13 mouse cellular contexts compared by ENCODE assay signal in genomic region chr2:147710593-147711265, GRCm38 (mm10).
DNase-seq lines count a peak whose midpoint lies in the region; ATAC-seq and TF ChIP-seq lines count a peak whose summit lies in the region.
"Had no signal": no experiment of that assay in that cellular context is flagged by ENCODE, and none has a peak within 500 bp of the region (broad histone marks: within the 10 kb centered on the region; RNA-seq: fewer than 3 reads in every experiment).

No protein-coding gene starts in this region.

- no peak for ATAC-seq in embryonic facial prominence, embryonic 14.5 days (ENCODE audit: low read depth)

- H3K4me3 ChIP-seq in embryonic facial prominence, embryonic 14.5 days (ENCODE audit: low read depth, low read length): no peak overlapping the region
- H3K4me3 ChIP-seq in embryonic facial prominence, embryonic 10.5 days: no peak overlapping the region
- H3K4me3 ChIP-seq: neural tube, embryonic 12.5 days had no signal

- no peak overlapping the region for H3K9ac ChIP-seq in embryonic facial prominence, embryonic 14.5 days (ENCODE audit: low read depth, low read length)
- H3K9ac ChIP-seq: neural tube, embryonic 12.5 days had no signal

- H3K27me3 ChIP-seq in embryonic facial prominence, embryonic 14.5 days (replicated peaks; ENCODE audit: control insufficient read depth, insufficient read depth, low read length): no peaks in the 10 kb centered on the region
- H3K27me3 ChIP-seq in embryonic facial prominence, embryonic 10.5 days (replicated peaks; ENCODE audit: low read depth, poor library complexity, severe bottlenecking): no peaks in the 10 kb centered on the region
- H3K27me3 ChIP-seq: neural tube, embryonic 12.5 days had no signal

- no peak for TF ChIP-seq CTCF in brain, embryonic 14.5 days (IDR thresholded peaks at IDR 0.05; ENCODE audit: borderline replicate concordance, extremely low read depth, insufficient read depth, insufficient read length)

- H3K36me3 ChIP-seq in embryonic facial prominence, embryonic 14.5 days (ENCODE audit: control insufficient read depth, insufficient read depth, low read length): no peaks in the 10 kb centered on the region
- no peaks in the 10 kb centered on the region for H3K36me3 ChIP-seq in embryonic facial prominence, embryonic 10.5 days (replicated peaks)
- H3K36me3 ChIP-seq: neural tube, embryonic 12.5 days had no signal

- intact Hi-C loops in left cerebral cortex, postnatal 4 days (cut with DNase I): no loop called here
- intact Hi-C loops in heart, postnatal 14 days (cut with DNase I): no loop called here

- no peak for TF ChIP-seq POLR2A in brain, embryonic 14.5 days (IDR thresholded peaks at IDR 0.05; ENCODE audit: borderline replicate concordance, extremely low read depth, insufficient read depth, insufficient read length, poor library complexity, severe bottlenecking)

- 0 out of 2 replicates have a peak, but pooled peaks cover 7% of the 10 kb centered on the region for H3K4me1 ChIP-seq in embryonic facial prominence, embryonic 14.5 days (ENCODE audit: control insufficient read depth, insufficient read depth, low read length)
- no peaks in the 10 kb centered on the region for H3K4me1 ChIP-seq in embryonic facial prominence, embryonic 10.5 days
- H3K4me1 ChIP-seq: neural tube, embryonic 12.5 days had no signal

- 49% methylated on average over 8 of the region's 8 CpGs for WGBS in embryonic facial prominence, embryonic 14.5 days
- WGBS in embryonic facial prominence, embryonic 10.5 days: 66% methylated on average over 8 of the region's 8 CpGs

- no peaks in the 10 kb centered on the region for H3K9me3 ChIP-seq in embryonic facial prominence, embryonic 14.5 days (ENCODE audit: control insufficient read depth, low read length)
- no peaks in the 10 kb centered on the region for H3K9me3 ChIP-seq in embryonic facial prominence, embryonic 10.5 days
- H3K9me3 ChIP-seq: neural tube, embryonic 12.5 days had no signal

- no peak overlapping the region for H3K4me2 ChIP-seq in embryonic facial prominence, embryonic 14.5 days (ENCODE audit: low read depth, low read length)
- H3K4me2 ChIP-seq: neural tube, embryonic 12.5 days had no signal

- DNase-seq in embryonic facial prominence, embryonic 14.5 days (ENCODE audit: low spot score): peak; percentile 53
- no peak for DNase-seq in embryonic facial prominence, embryonic 10.5 days (ENCODE audit: low spot score)
- DNase-seq in left cerebral cortex, postnatal 4 days: peak; percentile 66
- DNase-seq in left cerebral cortex, adult 18-20 months (ENCODE audit: low spot score in 2 of 2): no peak
- peak; percentile 76 for DNase-seq in brain, embryonic 14.5 days (ENCODE audit: low read depth)
- DNase-seq in heart, postnatal 14 days: peak; percentile 50 to 73
- no peak for DNase-seq in testis, postnatal 14 days (ENCODE audit: low spot score)
- DNase-seq in urinary bladder, postnatal 14 days (ENCODE audit: low spot score): no peak
- DNase-seq: embryo, embryonic 11 days; gastrocnemius, postnatal 36 days; kidney, adult 11 months; liver had no signal

- H3K27ac ChIP-seq in embryonic facial prominence, embryonic 14.5 days (replicated peaks; ENCODE audit: low read depth, low read length): no peak overlapping the region
- no peak overlapping the region for H3K27ac ChIP-seq in embryonic facial prominence, embryonic 10.5 days (replicated peaks)
- H3K27ac ChIP-seq: neural tube, embryonic 12.5 days had no signal

Comparison
In these comparisons a context has a peak if more than half of its experiments do, and no peak if none do; other contexts are left out.
1. DNase-seq: peak in embryonic facial prominence, embryonic 14.5 days (single experiment), left cerebral cortex, postnatal 4 days (single experiment), brain, embryonic 14.5 days (single experiment) and heart, postnatal 14 days (2 of 2); none in embryonic facial prominence, embryonic 10.5 days (single experiment), left cerebral cortex, adult 18-20 months (0 of 2), testis, postnatal 14 days (single experiment) and urinary bladder, postnatal 14 days (single experiment).